Mouse (Mus musculus): ENCODE measurements at regions not wholly inside any gene's neighbourhood (a gene's known extent, or its start where the extent isn't known, plus 50 kb on each side); places are given as distances from the start of the nearest gene placed in this dataset.
"Not testable (repeated sequence)": the region's sequence is repeated elsewhere in the genome, so short reads cannot be mapped to it uniquely, and the experiment has no call there.

- no peaks in the 10 kb centered on the region for H3K4me1 ChIP-seq (ENCODE audit: insufficient read depth)
- no peak for TF ChIP-seq CTCF (IDR thresholded peaks at IDR 0.05; ENCODE audit: low read depth)
- no peak overlapping the region for H3K4me3 ChIP-seq (ENCODE audit: low read depth, low read length)
- H3K9me3 ChIP-seq (ENCODE audit: low read length), result no peaks in the 10 kb centered on the region
- WGBS, result 91% methylated on average over 6 of the region's 6 CpGs
- ATAC-seq, result no peak
- H3K4me2 ChIP-seq (ENCODE audit: low read depth), result no peak overlapping the region
- H3K27me3 ChIP-seq (ENCODE audit: insufficient read depth, low read length), result no peaks in the 10 kb centered on the region
- DNase-seq, result no peak
- H3K27ac ChIP-seq (ENCODE audit: low read depth, low read length), result no peak overlapping the region
- no peaks in the 10 kb centered on the region for H3K36me3 ChIP-seq (ENCODE audit: insufficient read depth)
- H3K9ac ChIP-seq, result no peak overlapping the region
Observed at GRCm38 (mm10) chr12:10533971-10534370, 143.4 kb downstream of the Rdh14 start.

GRCm38 (mm10) chr12:10536239-10536638 lies 145.7 kb downstream of the Rdh14 start:
- no peak overlapping the region for H3K4me2 ChIP-seq (ENCODE audit: low read depth)
- 86% methylated on average over 12 of the region's 12 CpGs for WGBS
- no peaks in the 10 kb centered on the region for H3K9me3 ChIP-seq (ENCODE audit: low read length)
- H3K27me3 ChIP-seq (ENCODE audit: insufficient read depth, low read length), result no peaks in the 10 kb centered on the region
- no peaks in the 10 kb centered on the region for H3K36me3 ChIP-seq (ENCODE audit: insufficient read depth)
- no peak overlapping the region for H3K27ac ChIP-seq (ENCODE audit: low read depth, low read length)
- no peak for TF ChIP-seq CTCF (IDR thresholded peaks at IDR 0.05; ENCODE audit: low read depth)
- H3K9ac ChIP-seq, result no peak overlapping the region
- no peaks in the 10 kb centered on the region for H3K4me1 ChIP-seq (ENCODE audit: insufficient read depth)
- no peak overlapping the region for H3K4me3 ChIP-seq (ENCODE audit: low read depth, low read length)
- DNase-seq (no peak), ATAC-seq (no peak)

- peak; percentile 90 for TF ChIP-seq CTCF (IDR thresholded peaks at IDR 0.05; ENCODE audit: low read depth)
- no peak overlapping the region for H3K4me2 ChIP-seq (ENCODE audit: low read depth)
- no peaks in the 10 kb centered on the region for H3K9me3 ChIP-seq (ENCODE audit: low read length)
- H3K9ac ChIP-seq, result no peak overlapping the region
- H3K4me1 ChIP-seq (ENCODE audit: insufficient read depth), result no peaks in the 10 kb centered on the region
- WGBS, result 4% methylated on average over 4 of the region's 4 CpGs
- no peak overlapping the region for H3K4me3 ChIP-seq (ENCODE audit: low read depth, low read length)
- H3K36me3 ChIP-seq (ENCODE audit: insufficient read depth), result no peaks in the 10 kb centered on the region
- DNase-seq (peak; percentile 72), ATAC-seq (peak; percentile 68)
- H3K27me3 ChIP-seq (ENCODE audit: insufficient read depth, low read length), result no peaks in the 10 kb centered on the region
- no peak overlapping the region for H3K27ac ChIP-seq (ENCODE audit: low read depth, low read length)
Observed at GRCm38 (mm10) chr12:10537069-10537468, 146.5 kb downstream of the Rdh14 start.

GRCm38 (mm10) chr12:10549481-10550201 lies 159.1 kb downstream of the Rdh14 start:
- ATAC-seq, result no peak
- H3K9me3 ChIP-seq (ENCODE audit: low read length), result no peaks in the 10 kb centered on the region
- DNase-seq, result no peak

GRCm38 (mm10) chr12:10554701-10555100 lies 164.1 kb downstream of the Rdh14 start:
- H3K27me3 ChIP-seq (ENCODE audit: insufficient read depth, low read length); H3K36me3 ChIP-seq (ENCODE audit: insufficient read depth); H3K4me2 ChIP-seq (ENCODE audit: low read depth); H3K4me1 ChIP-seq (ENCODE audit: insufficient read depth); ATAC-seq; H3K9me3 ChIP-seq (ENCODE audit: low read length); H3K27ac ChIP-seq (ENCODE audit: low read depth, low read length); H3K9ac ChIP-seq; H3K4me3 ChIP-seq (ENCODE audit: low read depth, low read length); DNase-seq: not testable (repeated sequence)
- WGBS, result 63% methylated on average over 1 of the region's 1 CpGs

More at GRCm38 (mm10) chr12:10549481-10550201, 159.1 kb downstream of the Rdh14 start:
- H3K4me3 ChIP-seq (ENCODE audit: low read depth, low read length), result no peak overlapping the region
- H3K27me3 ChIP-seq (ENCODE audit: insufficient read depth, low read length), result no peaks in the 10 kb centered on the region
- no peaks in the 10 kb centered on the region for H3K36me3 ChIP-seq (ENCODE audit: insufficient read depth)
- H3K27ac ChIP-seq (ENCODE audit: low read depth, low read length), result no peak overlapping the region
- TF ChIP-seq CTCF (IDR thresholded peaks at IDR 0.05; ENCODE audit: low read depth), result no peak
- H3K4me2 ChIP-seq (ENCODE audit: low read depth), result no peak overlapping the region
- no peaks in the 10 kb centered on the region for H3K4me1 ChIP-seq (ENCODE audit: insufficient read depth)
- no peak overlapping the region for H3K9ac ChIP-seq
- WGBS, result 56% methylated on average over 1 of the region's 1 CpGs

- Histone ChIP-seq H3K9me3 (ENCODE audit: low read length) (no peaks in the 10 kb centered on the region), H3K36me3 (ENCODE audit: insufficient read depth) (no peaks in the 10 kb centered on the region), H3K27ac (ENCODE audit: low read depth, low read length) (no peak overlapping the region), H3K4me1 (ENCODE audit: insufficient read depth) (no peaks in the 10 kb centered on the region), H3K4me3 (ENCODE audit: low read depth, low read length) (no peak overlapping the region), H3K4me2 (ENCODE audit: low read depth) (no peak overlapping the region), H3K27me3 (ENCODE audit: insufficient read depth, low read length) (no peaks in the 10 kb centered on the region), H3K9ac (no peak overlapping the region)
- DNase-seq (no peak), ATAC-seq (no peak)
- 55% methylated on average over 1 of the region's 1 CpGs for WGBS
- no peak for TF ChIP-seq CTCF (IDR thresholded peaks at IDR 0.05; ENCODE audit: low read depth)
Observed at GRCm38 (mm10) chr12:10562966-10563365, 172.4 kb downstream of the Rdh14 start.

GRCm38 (mm10) chr12:10567881-10568280 lies 177.3 kb downstream of the Rdh14 start:
- Histone ChIP-seq H3K9me3 (ENCODE audit: low read length) (no peaks in the 10 kb centered on the region), H3K4me3 (ENCODE audit: low read depth, low read length) (no peak overlapping the region), H3K4me1 (ENCODE audit: insufficient read depth) (no peaks in the 10 kb centered on the region), H3K27me3 (ENCODE audit: insufficient read depth, low read length) (no peaks in the 10 kb centered on the region), H3K9ac (no peak overlapping the region), H3K27ac (ENCODE audit: low read depth, low read length) (no peak overlapping the region), H3K4me2 (ENCODE audit: low read depth) (no peak overlapping the region), H3K36me3 (ENCODE audit: insufficient read depth) (no peaks in the 10 kb centered on the region)
- no peak for TF ChIP-seq CTCF (IDR thresholded peaks at IDR 0.05; ENCODE audit: low read depth)
- DNase-seq (no peak), ATAC-seq (no peak)
- 75% methylated on average over 2 of the region's 2 CpGs for WGBS
